Mouse (Mus musculus): ENCODE data around the gene Gm20517.
A peak's percentile ranks its signal among the peaks of the same experiment; 100 is the strongest.

DNA sequence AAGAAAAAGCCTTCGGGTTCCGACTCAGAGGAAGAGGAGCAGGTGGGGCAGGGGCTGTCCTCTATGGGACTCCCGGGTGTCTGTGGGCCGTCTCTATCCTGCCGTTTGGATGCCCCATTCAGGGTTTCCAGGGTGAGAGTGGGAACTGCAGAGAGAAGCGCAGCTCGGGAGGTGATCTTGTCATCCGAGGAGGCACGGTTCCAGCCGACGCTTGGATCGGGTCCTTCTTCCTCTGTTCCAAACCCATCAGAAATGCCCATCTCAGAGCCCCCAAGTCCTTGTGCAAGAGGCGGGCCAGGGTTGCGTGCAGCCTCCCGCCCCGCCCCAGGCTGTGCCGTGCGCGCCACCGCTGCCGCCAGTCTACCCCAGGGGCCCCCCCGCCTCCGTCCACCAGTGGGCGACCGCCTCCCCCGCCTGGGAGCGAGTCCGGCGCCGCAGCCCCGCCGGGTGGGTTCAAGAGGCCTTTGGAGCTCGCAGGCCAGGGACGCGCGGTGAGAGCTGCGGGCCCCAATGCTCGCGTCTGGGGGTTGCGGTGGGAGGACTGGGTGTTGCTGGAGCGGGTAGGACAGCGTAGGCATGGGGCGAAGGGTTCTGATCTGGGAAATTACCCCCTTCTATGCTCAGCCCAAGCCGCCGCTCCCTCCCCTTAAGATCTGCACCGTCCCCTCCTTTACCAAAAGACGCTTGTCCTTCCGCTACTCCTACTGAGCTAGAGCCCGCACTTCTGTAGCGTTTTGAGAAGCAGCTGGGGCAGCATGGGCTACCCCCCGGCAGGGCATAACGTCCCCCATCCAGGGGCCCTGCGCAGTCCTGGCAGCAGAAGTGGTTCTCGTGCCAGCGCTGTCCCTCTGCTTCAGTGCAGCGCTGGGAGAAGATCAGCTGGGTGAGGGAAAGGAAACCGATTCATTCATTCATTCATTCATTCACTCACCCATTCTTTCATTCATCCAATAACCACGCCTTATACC is 77.5 kb downstream of the Gm20517 start, which contains the start of gene Frs3:
- TF ChIP-seq CTCF (IDR thresholded peaks at IDR 0.05; ENCODE audit: insufficient read depth, low read length) (no peak), POLR2A (IDR thresholded peaks at IDR 0.05; ENCODE audit: borderline replicate concordance, extremely low read depth, low read depth, low read length) (0 out of 2 replicates have a peak, but pooled peaks have one; percentile 3)
